31 mouse cellular contexts compared by ENCODE assay signal in the genomic region with DNA sequence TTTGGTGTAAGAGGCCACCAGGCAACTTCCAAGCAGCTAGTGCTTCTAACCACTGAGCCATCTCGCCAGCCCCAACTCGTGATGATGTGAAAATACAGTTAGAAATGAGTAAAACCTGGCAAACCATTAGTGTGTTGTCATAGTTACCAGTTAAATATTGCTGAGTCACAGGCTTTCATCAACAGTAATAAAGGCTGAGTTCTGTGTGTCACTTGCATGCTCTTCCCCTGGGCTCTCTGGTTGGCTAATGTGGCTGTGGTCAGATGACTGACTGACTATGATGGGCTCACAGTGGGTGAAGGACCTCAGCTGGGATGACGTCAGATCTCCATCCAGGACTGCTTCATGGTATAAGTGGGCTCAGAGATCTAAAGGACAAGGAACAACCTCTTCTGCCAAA. TPM values are rescaled to one million over a fixed set of nuclear protein-coding genes. Genes with fewer than 3 reads are reported as not detected.
A peak's percentile ranks its signal among the peaks of the same experiment; 100 is the strongest.
DNase-seq lines count a peak whose midpoint lies in the region; ATAC-seq and TF ChIP-seq lines count a peak whose summit lies in the region.
"Had no signal": no experiment of that assay in that cellular context is flagged by ENCODE, and none has a peak within 500 bp of the region (broad histone marks: within the 10 kb centered on the region; RNA-seq: fewer than 3 reads in every experiment).

No protein-coding gene starts in this region.

- H3K27me3 ChIP-seq in G1E (ENCODE audit: insufficient read depth, low read length): no peaks in the 10 kb centered on the region
- no peaks in the 10 kb centered on the region for H3K27me3 ChIP-seq in intestine, embryonic 16.5 days (replicated peaks; ENCODE audit: control insufficient read depth, insufficient read depth, low read length)
- H3K27me3 ChIP-seq: embryonic facial prominence, embryonic 15.5 days; hindbrain, embryonic 13.5 days; limb, embryonic 13.5 days; liver, embryonic 12.5 days; midbrain, embryonic 12.5 days; stomach, embryonic 15.5 days had no signal

- H3K4me2 ChIP-seq in intestine, embryonic 16.5 days (ENCODE audit: low read depth, low read length): no peak overlapping the region
- H3K4me2 ChIP-seq: embryonic facial prominence, embryonic 15.5 days; hindbrain, embryonic 13.5 days; limb, embryonic 13.5 days; liver, embryonic 12.5 days; midbrain, embryonic 12.5 days; stomach, embryonic 15.5 days had no signal

- no peak overlapping the region for H3K9ac ChIP-seq in intestine, embryonic 16.5 days (ENCODE audit: low read depth, low read length)
- H3K9ac ChIP-seq: embryonic facial prominence, embryonic 15.5 days; hindbrain, embryonic 13.5 days; limb, embryonic 13.5 days; liver, embryonic 12.5 days; midbrain, embryonic 12.5 days; stomach, embryonic 15.5 days had no signal

- no peak overlapping the region for H3K4me3 ChIP-seq in G1E (ENCODE audit: low read depth, low read length)
- no peak overlapping the region for H3K4me3 ChIP-seq in intestine, embryonic 16.5 days (ENCODE audit: low read length)
- H3K4me3 ChIP-seq: embryonic facial prominence, embryonic 15.5 days; hindbrain, embryonic 13.5 days; limb, embryonic 13.5 days; liver, embryonic 12.5 days; midbrain, embryonic 12.5 days; stomach, embryonic 15.5 days had no signal

- H3K4me1 ChIP-seq in G1E (ENCODE audit: insufficient read depth, low read depth, low read length): peaks cover 24% of the 10 kb centered on the region
- H3K4me1 ChIP-seq in intestine, embryonic 16.5 days (ENCODE audit: control insufficient read depth, insufficient read depth, low read length): peaks cover 8% of the 10 kb centered on the region; the same call in 1 of the 2 replicates

- no peak overlapping the region for H3K27ac ChIP-seq in intestine, embryonic 16.5 days (ENCODE audit: low read length)
- H3K27ac ChIP-seq: embryonic facial prominence, embryonic 15.5 days; hindbrain, embryonic 13.5 days; limb, embryonic 13.5 days; liver, embryonic 12.5 days; midbrain, embryonic 12.5 days; stomach, embryonic 15.5 days had no signal

- peaks cover 68% of the 10 kb centered on the region for H3K36me3 ChIP-seq in G1E (replicated peaks)
- peaks cover 7% of the 10 kb centered on the region; the same call in 1 of the 2 replicates for H3K36me3 ChIP-seq in intestine, embryonic 16.5 days (ENCODE audit: control insufficient read depth, insufficient read depth, low read length)

- ATAC-seq in G1E (ENCODE audit: extremely low read depth, insufficient number of reproducible peaks, low FRiP score, poor library complexity, severe bottlenecking): peak; percentile 28
- ATAC-seq in intestine, embryonic 16.5 days: no peak
- ATAC-seq: forebrain, embryonic 16.5 days; inflammation-experienced regulatory T-cells, adult 6 months; liver, embryonic 12.5 days had no signal

- WGBS in intestine, embryonic 16.5 days: 80% methylated on average over 3 of the region's 3 CpGs

- no peaks in the 10 kb centered on the region for H3K9me3 ChIP-seq in G1E (replicated peaks)
- H3K9me3 ChIP-seq in intestine, embryonic 16.5 days (ENCODE audit: control insufficient read depth, low read length): no peaks in the 10 kb centered on the region
- H3K9me3 ChIP-seq: embryonic facial prominence, embryonic 15.5 days; hindbrain, embryonic 13.5 days; limb, embryonic 13.5 days; liver, embryonic 12.5 days; midbrain, embryonic 12.5 days; stomach, embryonic 15.5 days had no signal

- TF ChIP-seq CTCF in G1E (IDR thresholded peaks at IDR 0.05; ENCODE audit: low read depth, low read length): no peak

- DNase-seq in adrenal gland, adult 8-10 months: peak; percentile 15
- DNase-seq in adrenal gland, postnatal 10 days: no peak
- DNase-seq in 3134 (ENCODE audit: extremely low read depth, insufficient read length, low spot score): peak; percentile 22
- no peak for DNase-seq in G1E (ENCODE audit: low spot score)
- DNase-seq in c-Kit-positive CD71-positive TER-119-positive erythroid progenitor cells, embryonic 14.5 days (ENCODE audit: low spot score): peak; percentile 15
- DNase-seq in layer of hippocampus, adult 11-12 months (ENCODE audit: low spot score): no peak
- no peak for DNase-seq in gastrocnemius, postnatal 10 days
- DNase-seq: B cell, adult 2 months; cerebellum, adult 9-10 months; gastrocnemius, postnatal 25 days; kidney, adult 2 months; kidney, postnatal 10 days; lung, adult 18-20 months; lung, postnatal 10 days had no signal

RNA-seq across cellular contexts. Expression of gene Upf3a, which starts 4.9 kb away (rescaled TPM):
- 10 to 100 TPM; 24.9 to 36.0 (median 32.3) TPM for total RNA-seq in adrenal gland, adult 8-10 months (2022)
- total RNA-seq in adrenal gland, postnatal 10 days (2021): 10 to 100 TPM; 27.2 to 30.0 TPM
- 13.3 and 18.0 TPM in 2 replicates for total RNA-seq in G1E (2014; fragmentation: Nextera tagmentation)
- 21.3 and 21.5 TPM in 2 replicates for total RNA-seq in G1E (2017)
- polyA plus RNA-seq in G1E (2012): 31.4 and 34.9 TPM in 2 replicates
- 30.8 and 32.6 TPM in 2 replicates for polyA plus RNA-seq in intestine, embryonic 16.5 days (2015; fragmentation: Nextera tagmentation; extraction: Ambion mirVana)
- 10 to 100 TPM; 14.8 to 17.4 TPM for total RNA-seq in gastrocnemius, postnatal 10 days (2021)

RNA-seq across cellular contexts. Expression of gene Cdc16, which starts 23.1 kb away (rescaled TPM):
- total RNA-seq in adrenal gland, adult 8-10 months (2022): 10 to 100 TPM; 57.9 to 64.6 (median 61.9) TPM
- 10 to 100 TPM; 55.0 to 58.2 TPM for total RNA-seq in adrenal gland, postnatal 10 days (2021)
- total RNA-seq in G1E (2014; fragmentation: Nextera tagmentation) (68.5 and 75.9 TPM in 2 replicates), G1E (2017) (64.5 and 81.1 TPM in 2 replicates)
- polyA plus RNA-seq in G1E (2012): 19.0 and 25.1 TPM in 2 replicates
- polyA plus RNA-seq in intestine, embryonic 16.5 days (2015; fragmentation: Nextera tagmentation; extraction: Ambion mirVana): 102 and 112 TPM in 2 replicates
- total RNA-seq in gastrocnemius, postnatal 10 days (2021): 10 to 100 TPM; 41.8 to 46.6 TPM

RNA-seq across cellular contexts. Expression of gene AF366264, which starts 57.7 kb away (rescaled TPM):
- total RNA-seq in adrenal gland, adult 8-10 months (2022): not detected
- total RNA-seq in adrenal gland, postnatal 10 days (2021): not detected
- not detected in 2 replicates for total RNA-seq in G1E (2014; fragmentation: Nextera tagmentation)
- total RNA-seq in G1E (2017): 0.06 and 0.22 TPM in 2 replicates
- polyA plus RNA-seq in G1E (2012): not detected in 2 replicates
- not detected in 2 replicates for polyA plus RNA-seq in intestine, embryonic 16.5 days (2015; fragmentation: Nextera tagmentation; extraction: Ambion mirVana)
- total RNA-seq in gastrocnemius, postnatal 10 days (2021): not detected
- total RNA-seq: common myeloid progenitor, adult 5-6 weeks; gastrocnemius, postnatal 25 days; heart, adult 8-10 months; heart, postnatal 25 days; layer of hippocampus, adult 18-20 months; left cerebral cortex, postnatal 14 days; neutrophil, adult 5-6 weeks had no signal
- polyA plus RNA-seq: embryonic facial prominence, embryonic 15.5 days; forebrain, embryonic 16.5 days; heart, embryonic 14.5 days; hindbrain, embryonic 13.5 days; kidney, adult 2 months; limb, embryonic 13.5 days; liver, embryonic 12.5 days; midbrain, embryonic 12.5 days; stomach, embryonic 15.5 days; thymus, postnatal 0 days had no signal

Comparison
In these comparisons a context has a peak if more than half of its experiments do, and no peak if none do; other contexts are left out.
1. DNase-seq: peak in adrenal gland, adult 8-10 months (single experiment), 3134 (single experiment) and c-Kit-positive CD71-positive TER-119-positive erythroid progenitor cells, embryonic 14.5 days (single experiment); none in adrenal gland, postnatal 10 days (single experiment), G1E (single experiment), layer of hippocampus, adult 11-12 months (single experiment) and gastrocnemius, postnatal 10 days (single experiment).